Mouse (Mus musculus) erythroblast, embryonic 14.5 days (primary cell): Measurements from ENCODE around the gene Pde4d.

Experiments
- GATA1 ChIP-seq: IDR thresholded peaks from 2 replicates; pipeline ENCODE4 v1.6.1; 2012; ENCODE audit warnings: low read length, inconsistent platforms, mixed read lengths
- TAL1 ChIP-seq: IDR thresholded peaks from 3 replicates; pipeline ENCODE4 v1.6.1; 2012; ENCODE audit warnings: low read length, inconsistent platforms, mixed read lengths

DNA sequence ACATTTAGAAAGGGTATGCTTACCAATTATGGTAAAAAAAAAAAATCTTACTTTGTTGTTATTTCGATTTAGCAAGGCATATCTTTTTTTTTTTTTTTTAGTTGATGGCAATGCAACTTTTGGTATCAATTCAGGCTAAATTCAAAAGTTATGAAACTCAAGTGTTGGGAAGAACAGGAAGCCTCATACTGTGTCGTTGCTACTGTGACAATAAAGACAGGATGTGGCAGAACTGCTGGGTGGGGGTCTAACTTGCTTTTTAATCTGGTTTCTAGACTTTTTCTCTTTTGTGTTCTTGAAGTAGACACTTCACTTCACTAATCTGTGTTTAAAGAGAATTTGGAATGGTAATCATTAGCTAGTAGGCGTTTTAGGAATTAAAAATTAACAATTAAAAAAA is 147.2 kb downstream of the Pde4d start:
- TF ChIP-seq GATA1, result no peak
- no peak for TF ChIP-seq TAL1
